Mouse (Mus musculus) adrenal gland, postnatal 10 days (tissue): ENCODE data around the gene Il22ra2. TPM values are rescaled to one million over a fixed set of nuclear protein-coding genes. Genes with fewer than 3 reads are reported as not detected.

Experiments used
- DNase-seq: peaks from one replicate; pipeline ENCODE4 v3.0.0; 2021; ENCODE audit warnings: mixed read lengths
- long read RNA-seq, 2 experiments: library from polyadenylated mRNA; stranded (forward); transcript quantifications; one replicate each; pipeline ENCODE4 v2.0.0; 2021
- total RNA-seq, 2 experiments: library from RNA; stranded (reverse); gene quantifications; 2 replicates each; pipeline ENCODE4 v1.2.3; 2021

Il22ra2 gene
- total RNA-seq, result under 1 TPM; 0.18 to 0.48 TPM
- long read RNA-seq, experiment 1, partial matches to known transcripts, result 1 of 2 reads
- long read RNA-seq, experiment 1, other reads (novel, unspliced or antisense), result 0 of 2 reads
- long read RNA-seq, experiment 2, result 0 reads

- peak; percentile 63 for DNase-seq
These were observed at the start of gene Il22ra2 for GRCm38 (mm10) chr10:19621408-19622048. Il22ra2 (plus strand) TSS chr10:19621998.

GRCm38 (mm10) chr10:19577571-19577970 is 44.2 kb upstream of the Il22ra2 start:
- DNase-seq, result no peak

- no peak for DNase-seq
These were observed 43.8 kb upstream of the Il22ra2 start for GRCm38 (mm10) chr10:19578001-19578400.

- DNase-seq, result peak; percentile 54
These were observed 43.3 kb upstream of the Il22ra2 start for GRCm38 (mm10) chr10:19578409-19578986.

- DNase-seq, result no peak
These were observed 41.1 kb upstream of the Il22ra2 start for GRCm38 (mm10) chr10:19580660-19581059.

GRCm38 (mm10) chr10:19581844-19582582 is 39.8 kb upstream of the Il22ra2 start:
- no peak for DNase-seq

GRCm38 (mm10) chr10:19582806-19583430 is 38.9 kb upstream of the Il22ra2 start:
- no peak for DNase-seq

- DNase-seq, result no peak
These were observed 37.7 kb upstream of the Il22ra2 start for GRCm38 (mm10) chr10:19584064-19584463.

- no peak for DNase-seq
These were observed 37.0 kb upstream of the Il22ra2 start for GRCm38 (mm10) chr10:19584846-19585245.

GRCm38 (mm10) chr10:19585860-19586259 is 35.9 kb upstream of the Il22ra2 start:
- DNase-seq, result no peak

- DNase-seq, result no peak
These were observed 34.5 kb upstream of the Il22ra2 start for GRCm38 (mm10) chr10:19587281-19587680.

- no peak for DNase-seq
These were observed 32.2 kb upstream of the Il22ra2 start for GRCm38 (mm10) chr10:19589626-19590025.

GRCm38 (mm10) chr10:19591286-19591640 is 30.5 kb upstream of the Il22ra2 start:
- DNase-seq, result no peak

- DNase-seq, result peak; percentile 99
These were observed 30.0 kb upstream of the Il22ra2 start, which contains the start of gene Ifngr1 for GRCm38 (mm10) chr10:19591641-19592441. Ifngr1 (plus strand) TSS chr10:19591949.

- no peak for DNase-seq
These were observed 29.2 kb upstream of the Il22ra2 start for GRCm38 (mm10) chr10:19592556-19592955.

- no peak for DNase-seq
These were observed 28.5 kb upstream of the Il22ra2 start for GRCm38 (mm10) chr10:19593296-19593695.

- peak; percentile 50 for DNase-seq
These were observed 27.4 kb upstream of the Il22ra2 start for GRCm38 (mm10) chr10:19594201-19594905.

- no peak for DNase-seq
These were observed 24.9 kb upstream of the Il22ra2 start for GRCm38 (mm10) chr10:19596866-19597265.

GRCm38 (mm10) chr10:19598091-19598490 is 23.7 kb upstream of the Il22ra2 start:
- no peak for DNase-seq

GRCm38 (mm10) chr10:19599331-19600092 is 22.3 kb upstream of the Il22ra2 start:
- no peak for DNase-seq

GRCm38 (mm10) chr10:19600093-19600420 is 21.7 kb upstream of the Il22ra2 start:
- DNase-seq, result no peak
